Mouse (Mus musculus): ENCODE results near the gene Vmn2r32.
"Not testable (repeated sequence)": the region's sequence is repeated elsewhere in the genome, so short reads cannot be mapped to it uniquely, and the experiment has no call there.

Gene Vmn2r32

GRCm38 (mm10) chr7:7479918-7480317, at the start of gene Vmn2r32:
Vmn2r32 (minus strand) TSS chr7:7480018.
- DNase-seq (ENCODE audit: inconsistent ontology term) = not testable (repeated sequence)

All from Muller cell, postnatal 12 days (primary cell).